Mouse (Mus musculus) lung, adult 2 months (tissue): ENCODE measurements around the gene Zbtb25. TPM values are rescaled to one million over a fixed set of nuclear protein-coding genes. Genes with fewer than 3 reads are reported as not detected.
A peak's percentile ranks its signal among the peaks of the same experiment; 100 is the strongest.

Source experiments
- DNase-seq: peaks from one replicate; pipeline ENCODE4 v3.0.0; 2022
- H3K4me1 ChIP-seq: fragments of 200-500 bp; 2 replicates; pipeline ENCODE4 v1.6.1; 2011; ENCODE audit warnings: low read length; ENCODE audit not compliant: control insufficient read depth, insufficient read depth
- H3K4me3 ChIP-seq: fragments of 200-500 bp; replicated peaks from 2 replicates; pipeline ENCODE3; 2011; ENCODE audit warnings: low read depth, mild to moderate bottlenecking, control low read depth, low read length; ENCODE audit errors: extremely low read depth
- CTCF ChIP-seq: fragments of 200-500 bp; IDR thresholded peaks from 2 replicates; pipeline ENCODE4 v1.5.1; 2011; ENCODE audit warnings: mild to moderate bottlenecking, low read length, control low read depth; ENCODE audit not compliant: insufficient read depth
- POLR2A ChIP-seq: fragments of 200-500 bp; IDR thresholded peaks from 2 replicates; pipeline ENCODE4 v1.6.1; 2011; ENCODE audit warnings: low read depth, mild to moderate bottlenecking, control low read depth, low read length, borderline replicate concordance; ENCODE audit errors: extremely low read depth
- WGBS: fragments of 180-500 bp; shearing (Covaris S2); methylation state at CpG from one replicate; pipeline ENCODE4 v1.1.7; 2018; 5-methylcytosine and 5-hydroxymethylcytosine counted together
- polyA plus RNA-seq: library from polyadenylated mRNA; depleted of rRNA; stranded (reverse); fragments of >200 nt; gene quantifications from 2 replicates; pipeline ENCODE4 v1.2.3, GENCODE M21; 2012

Zbtb25 gene
- polyA plus RNA-seq, 1 experiment = 6.4 TPM

- H3K4me3 ChIP-seq = no peak overlapping the region
- no peak for DNase-seq
- 63% methylated on average over 6 of the region's 6 CpGs for WGBS
- peaks cover 1% of the 10 kb centered on the region; the same call in 1 of the 2 replicates for H3K4me1 ChIP-seq
- TF ChIP-seq CTCF = 0 out of 2 replicates have a peak, but pooled peaks have one; percentile 39
- no peak for TF ChIP-seq POLR2A
Measured at GRCm38 (mm10) chr12:76345759-76346455, 23.5 kb downstream of the Zbtb25 start.

GRCm38 (mm10) chr12:76341080-76341479 is 28.3 kb downstream of the Zbtb25 start:
- WGBS = 1% methylated on average over 4 of the region's 4 CpGs
- TF ChIP-seq CTCF (peak; percentile 28; the same call in 1 of the 2 replicates), POLR2A (no peak)
- no peak overlapping the region for H3K4me3 ChIP-seq
- peak; percentile 56 for DNase-seq
- peaks cover 2% of the 10 kb centered on the region; the same call in 1 of the 2 replicates for H3K4me1 ChIP-seq

- Histone ChIP-seq H3K4me3 (no peak overlapping the region), H3K4me1 (peaks cover 2% of the 10 kb centered on the region; the same call in 1 of the 2 replicates)
- WGBS = 60% methylated on average over 17 of the region's 17 CpGs
- TF ChIP-seq POLR2A = 0 out of 2 replicates have a peak, but pooled peaks have one; percentile 8
- no peak for TF ChIP-seq CTCF
- DNase-seq = no peak
Measured at GRCm38 (mm10) chr12:76336111-76336965, 33.1 kb downstream of the Zbtb25 start.

GRCm38 (mm10) chr12:76335641-76336040 is 33.8 kb downstream of the Zbtb25 start:
- DNase-seq = no peak
- Histone ChIP-seq H3K4me3 (no peak overlapping the region), H3K4me1 (no peaks in the 10 kb centered on the region)
- WGBS = 69% methylated on average over 5 of the region's 5 CpGs
- TF ChIP-seq CTCF = no peak
- TF ChIP-seq POLR2A = no peak

- 87% methylated on average over 5 of the region's 5 CpGs for WGBS
- Histone ChIP-seq H3K4me1 (no peaks in the 10 kb centered on the region), H3K4me3 (no peak overlapping the region)
- no peak for DNase-seq
- TF ChIP-seq CTCF (no peak), POLR2A (no peak)
Measured at GRCm38 (mm10) chr12:76333688-76334087, 35.7 kb downstream of the Zbtb25 start.

GRCm38 (mm10) chr12:76328567-76329354 is 40.6 kb downstream of the Zbtb25 start:
- TF ChIP-seq POLR2A (no peak), CTCF (no peak)
- WGBS = 73% methylated on average over 6 of the region's 6 CpGs
- no peak overlapping the region for H3K4me3 ChIP-seq
- no peak for DNase-seq
- no peaks in the 10 kb centered on the region for H3K4me1 ChIP-seq

GRCm38 (mm10) chr12:76326437-76327220 is 42.8 kb downstream of the Zbtb25 start:
- H3K4me3 ChIP-seq = no peak overlapping the region
- no peak for DNase-seq
- no peaks in the 10 kb centered on the region for H3K4me1 ChIP-seq
- TF ChIP-seq CTCF = no peak
- peak; percentile 31; the same call in 1 of the 2 replicates for TF ChIP-seq POLR2A
- WGBS = 79% methylated on average over 23 of the region's 23 CpGs

- Histone ChIP-seq H3K4me3 (peak within 1 kb of the TSS; percentile 61), H3K4me1 (no peaks in the 10 kb centered on the region)
- peak; percentile 59 for DNase-seq
- WGBS = 3% methylated on average over 53 of the region's 53 CpGs
- TF ChIP-seq CTCF = no peak
- TF ChIP-seq POLR2A = peak; percentile 21; the same call in 1 of the 2 replicates
Measured at GRCm38 (mm10) chr12:76324679-76325431, 44.5 kb downstream of the Zbtb25 start, which contains the start of gene Akap5. Gene Akap5 (plus strand): TSS chr12:76324891.
